Mouse (Mus musculus) thymus, adult 2 months (tissue): ENCODE measurements at regions not wholly inside any gene's neighbourhood (a gene's known extent, or its start where the extent isn't known, plus 50 kb on each side); places are given as distances from the start of the nearest gene placed in this dataset.
"Not testable (repeated sequence)": the region's sequence is repeated elsewhere in the genome, so short reads cannot be mapped to it uniquely, and the experiment has no call there.

Source experiments
- DNase-seq: peaks from one replicate; pipeline ENCODE4 v3.0.0; 2021
- H3K27ac ChIP-seq: fragments of 200-500 bp; 2 replicates; pipeline ENCODE4 v1.5.1; 2012; ENCODE audit warnings: low read length, control low read depth; ENCODE audit not compliant: control insufficient read depth, insufficient read depth
- H3K27me3 ChIP-seq: fragments of 200-500 bp; 2 replicates; pipeline ENCODE4 v1.6.1; 2012; ENCODE audit warnings: mild to moderate bottlenecking, low read length, moderate library complexity, mixed read lengths; ENCODE audit not compliant: control insufficient read depth, insufficient read depth
- H3K36me3 ChIP-seq: fragments of 200-500 bp; 2 replicates; pipeline ENCODE4 v1.6.1; 2012; ENCODE audit warnings: mild to moderate bottlenecking, low read length, moderate library complexity; ENCODE audit not compliant: control insufficient read depth, insufficient read depth
- H3K4me1 ChIP-seq: fragments of 200-500 bp; replicated peaks from 2 replicates; pipeline ENCODE4 v1.6.1; 2012; ENCODE audit warnings: low read length; ENCODE audit not compliant: control insufficient read depth, insufficient read depth
- H3K4me3 ChIP-seq: fragments of 200-500 bp; 2 replicates; pipeline ENCODE4 v1.5.1; 2012; ENCODE audit warnings: mild to moderate bottlenecking, low read length, control low read depth, moderate library complexity; ENCODE audit not compliant: control insufficient read depth, insufficient read depth
- CTCF ChIP-seq: fragments of 200-500 bp; IDR thresholded peaks from 2 replicates; pipeline ENCODE4 v1.5.1; 2012; ENCODE audit warnings: mild to moderate bottlenecking, control low read depth, low read length, moderate library complexity, borderline replicate concordance; ENCODE audit not compliant: control insufficient read depth, poor library complexity, insufficient read depth; ENCODE audit errors: extremely low read depth
- POLR2A ChIP-seq: fragments of 200-500 bp; IDR thresholded peaks from 2 replicates; pipeline ENCODE4 v1.6.1; 2012; ENCODE audit warnings: mild to moderate bottlenecking, low read length, control low read depth, moderate library complexity; ENCODE audit not compliant: control insufficient read depth, poor library complexity, insufficient read depth; ENCODE audit errors: extremely low read depth
- WGBS: fragments of 180-500 bp; shearing (Covaris S2); methylation state at CpG from one replicate; pipeline ENCODE4 v1.1.7; 2018; 5-methylcytosine and 5-hydroxymethylcytosine counted together

- no peak for TF ChIP-seq CTCF
- no peak for TF ChIP-seq POLR2A
Measured at GRCm38 (mm10) chr8:126820502-126820901, 125.1 kb downstream of the Tomm20 start.

GRCm38 (mm10) chr8:126819261-126819660, 126.4 kb downstream of the Tomm20 start:
- Histone ChIP-seq H3K27ac (no peak overlapping the region), H3K4me1 (0 out of 2 replicates have a peak, but pooled peaks cover 6% of the 10 kb centered on the region), H3K27me3 (no peaks in the 10 kb centered on the region), H3K36me3 (no peaks in the 10 kb centered on the region), H3K4me3 (no peak overlapping the region)
- 62% methylated on average over 3 of the region's 3 CpGs for WGBS
- TF ChIP-seq CTCF (no peak), POLR2A (no peak)
- DNase-seq = no peak

More at GRCm38 (mm10) chr8:126820502-126820901, 125.1 kb downstream of the Tomm20 start:
- Histone ChIP-seq H3K27ac (no peak overlapping the region), H3K36me3 (no peaks in the 10 kb centered on the region), H3K4me3 (no peak overlapping the region), H3K4me1 (peaks cover 12% of the 10 kb centered on the region), H3K27me3 (no peaks in the 10 kb centered on the region)
- DNase-seq = no peak
- WGBS = 99% methylated on average over 2 of the region's 2 CpGs

GRCm38 (mm10) chr8:126816155-126816554, 129.5 kb downstream of the Tomm20 start:
- H3K27ac ChIP-seq = no peak overlapping the region
- H3K4me1 ChIP-seq = 0 out of 2 replicates have a peak, but pooled peaks cover 7% of the 10 kb centered on the region
- DNase-seq = no peak
- no peaks in the 10 kb centered on the region for H3K36me3 ChIP-seq
- 70% methylated on average over 3 of the region's 3 CpGs for WGBS
- no peak overlapping the region for H3K4me3 ChIP-seq
- H3K27me3 ChIP-seq = no peaks in the 10 kb centered on the region
- TF ChIP-seq CTCF (no peak), POLR2A (no peak)

- TF ChIP-seq POLR2A (no peak), CTCF (no peak)
- Histone ChIP-seq H3K4me3 (no peak overlapping the region), H3K36me3 (no peaks in the 10 kb centered on the region), H3K27ac (no peak overlapping the region), H3K4me1 (0 out of 2 replicates have a peak, but pooled peaks cover 7% of the 10 kb centered on the region), H3K27me3 (no peaks in the 10 kb centered on the region)
- WGBS = 51% methylated on average over 4 of the region's 4 CpGs
- DNase-seq = no peak
Measured at GRCm38 (mm10) chr8:126814427-126814826, 131.2 kb downstream of the Tomm20 start.

- 94% methylated on average over 4 of the region's 4 CpGs for WGBS
- DNase-seq = no peak
- TF ChIP-seq CTCF (no peak), POLR2A (no peak)
- no peaks in the 10 kb centered on the region for H3K27me3 ChIP-seq
- no peak overlapping the region for H3K4me3 ChIP-seq
- 0 out of 2 replicates have a peak, but pooled peaks cover 5% of the 10 kb centered on the region for H3K4me1 ChIP-seq
- H3K36me3 ChIP-seq = no peaks in the 10 kb centered on the region
- no peak overlapping the region for H3K27ac ChIP-seq
Measured at GRCm38 (mm10) chr8:126813621-126814020, 132.0 kb downstream of the Tomm20 start.

GRCm38 (mm10) chr8:126812777-126813176, 132.9 kb downstream of the Tomm20 start:
- Histone ChIP-seq H3K4me1 (0 out of 2 replicates have a peak, but pooled peaks cover 5% of the 10 kb centered on the region), H3K27me3 (no peaks in the 10 kb centered on the region), H3K27ac (no peak overlapping the region), H3K36me3 (no peaks in the 10 kb centered on the region), H3K4me3 (no peak overlapping the region)
- no peak for DNase-seq
- WGBS = 96% methylated on average over 5 of the region's 5 CpGs
- TF ChIP-seq CTCF = no peak
- TF ChIP-seq POLR2A = no peak

- H3K36me3 ChIP-seq, H3K4me1 ChIP-seq, H3K27me3 ChIP-seq, H3K27ac ChIP-seq, DNase-seq, H3K4me3 ChIP-seq: not testable (repeated sequence)
- WGBS = 82% methylated on average over 2 of the region's 2 CpGs
Measured at GRCm38 (mm10) chr8:126811358-126811757, 134.3 kb downstream of the Tomm20 start.
